Mouse (Mus musculus): Measurements from ENCODE around the gene Pidd1.

GRCm38 (mm10) chr7:141433517-141434400 lies 10.1 kb downstream of the Pidd1 start:
- TF ChIP-seq CTCF (IDR thresholded peaks at IDR 0.05; ENCODE audit: control insufficient read depth, insufficient read depth, insufficient replicate concordance, low read depth, low read length) (no peak), POLR2A (IDR thresholded peaks at IDR 0.05; ENCODE audit: control insufficient read depth, low read depth, low read length) (0 out of 2 replicates have a peak, but pooled peaks have one; percentile 15)

Measured in testis, adult 2 months (tissue).